Mouse (Mus musculus): ENCODE measurements around the gene Mapk12.

DNA sequence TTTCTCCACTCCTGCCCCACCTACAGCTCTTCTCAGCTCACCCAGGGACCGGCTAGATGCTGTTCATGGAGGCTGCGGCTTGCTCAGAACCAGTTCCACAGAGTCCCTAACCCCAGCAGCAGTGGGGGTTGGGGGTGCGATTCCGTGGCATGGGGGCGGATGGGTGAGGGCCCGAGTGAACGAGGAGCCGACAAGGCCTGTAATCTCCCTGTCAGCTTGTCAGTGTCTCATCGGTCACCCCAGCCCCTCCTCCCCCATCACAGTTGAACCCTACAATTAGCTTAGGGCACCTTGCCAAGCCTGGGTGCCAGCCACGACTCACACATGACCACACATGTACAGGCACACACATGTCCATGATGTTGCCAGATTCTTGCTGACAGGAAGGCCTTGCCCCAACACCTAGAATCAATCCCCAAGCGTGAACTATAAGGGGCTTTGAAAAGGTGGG lies 34.4 kb upstream of the Mapk12 start:
- TF ChIP-seq CTCF (IDR thresholded peaks at IDR 0.05; ENCODE audit: control insufficient read depth, insufficient read depth, low read length) (no peak), POLR2A (IDR thresholded peaks at IDR 0.05; ENCODE audit: borderline replicate concordance, control insufficient read depth, low read depth, low read length) (no peak)
